Mouse (Mus musculus) C2C12 (cell line): Measurements from ENCODE around the gene Rbpj.

ENCODE experiments used
- CTCF ChIP-seq: IDR thresholded peaks from one replicate; pipeline ENCODE4 v1.5.1; 2011; ENCODE audit not compliant: control insufficient read depth, insufficient read depth, insufficient read length
- MYOG ChIP-seq: IDR thresholded peaks from one replicate; pipeline ENCODE4 v1.6.1; 2011; ENCODE audit not compliant: control insufficient read depth, insufficient read length; ENCODE audit errors: extremely low read depth

DNA sequence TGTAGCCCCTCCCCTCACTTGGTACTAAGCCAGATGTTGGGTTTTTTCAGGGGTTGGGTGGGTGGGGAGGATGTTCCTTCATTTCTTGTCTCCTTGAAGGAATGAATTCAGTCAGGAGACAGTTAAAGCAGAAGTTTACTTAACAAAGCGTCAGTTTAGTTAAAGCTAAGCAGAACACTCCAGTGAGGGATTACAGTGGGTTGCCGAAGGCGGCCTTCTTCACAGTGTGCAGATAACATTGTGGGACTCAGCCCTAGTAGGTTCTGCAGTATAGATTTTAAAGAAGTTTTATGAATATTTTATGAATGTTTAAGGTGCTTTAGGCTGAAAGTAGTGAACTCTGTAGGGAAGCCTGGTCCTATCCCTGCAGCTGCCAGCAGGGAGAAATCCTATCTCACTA is 27.7 kb upstream of the Rbpj start:
- no peak for TF ChIP-seq MYOG
- TF ChIP-seq CTCF = no peak
